Mouse (Mus musculus) adrenal gland, postnatal 36 days (tissue): ENCODE data around the gene Xdh. TPM values are rescaled to one million over a fixed set of nuclear protein-coding genes. Genes with fewer than 3 reads are reported as not detected.

Experiments
- DNase-seq, 2 experiments: peaks; one replicate each; pipeline ENCODE4 v3.0.0; 2021; ENCODE audit warnings: mixed read lengths in 1 of 2
- total RNA-seq, 2 experiments: library from RNA; stranded (reverse); gene quantifications; 2 replicates each; pipeline ENCODE4 v1.2.3; 2021

Gene Xdh
- total RNA-seq, 2 experiments from 2014 or later = 334 to 458 TPM

DNA sequence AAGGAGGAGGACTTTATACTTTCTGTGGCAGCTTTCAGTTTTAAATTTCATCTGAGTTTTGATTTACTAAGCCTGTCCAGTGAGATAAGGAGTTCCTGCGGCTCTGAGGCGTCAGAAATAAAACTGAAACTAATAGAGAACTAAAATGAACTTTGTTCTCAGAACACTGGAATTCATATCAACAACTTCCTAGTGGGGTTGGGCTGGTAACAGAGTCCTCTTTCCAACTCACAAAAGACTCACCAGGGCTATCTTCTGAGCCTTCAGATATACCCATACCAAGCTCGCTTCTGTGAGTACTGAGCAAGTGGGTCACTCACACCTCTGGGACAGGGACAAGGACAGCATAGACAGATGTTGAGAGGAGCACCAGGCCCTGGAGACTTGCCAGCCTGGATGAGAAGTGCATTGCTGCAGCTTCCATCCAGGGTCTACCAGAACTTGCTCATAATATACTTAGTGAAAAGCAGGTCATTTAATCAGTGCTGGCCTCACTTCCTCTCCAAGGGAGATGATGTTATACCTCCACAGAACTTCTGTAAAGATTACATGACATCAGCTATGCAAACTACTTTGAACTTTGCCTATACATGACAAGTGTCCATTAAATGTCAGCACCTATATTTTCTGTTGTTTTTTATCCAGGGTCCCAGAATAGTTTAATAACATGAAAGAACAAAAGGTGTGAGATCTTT is 7.6 kb downstream of the Xdh start:
- DNase-seq = peak; percentile 67 to 76

DNA sequence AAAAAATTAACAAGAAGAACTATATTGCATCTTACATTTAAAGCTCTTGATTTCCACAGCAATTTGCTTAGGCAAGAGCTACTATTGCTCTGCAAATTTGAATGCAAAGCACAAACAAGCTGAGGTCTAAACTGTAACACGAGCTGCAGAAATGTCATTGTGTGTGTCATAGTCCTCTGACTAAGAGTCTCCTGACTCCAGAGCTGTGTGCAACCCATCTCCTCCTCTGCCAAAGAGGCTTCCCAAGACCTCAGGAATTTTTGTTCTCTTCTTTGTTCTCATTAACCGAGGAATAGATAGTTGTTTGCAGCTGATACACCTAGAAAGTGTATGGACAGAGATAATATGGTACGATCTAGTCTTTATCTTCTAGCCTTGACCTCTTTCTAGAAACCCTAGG is 8.2 kb downstream of the Xdh start:
- DNase-seq = peak; percentile 41 to 47

DNA sequence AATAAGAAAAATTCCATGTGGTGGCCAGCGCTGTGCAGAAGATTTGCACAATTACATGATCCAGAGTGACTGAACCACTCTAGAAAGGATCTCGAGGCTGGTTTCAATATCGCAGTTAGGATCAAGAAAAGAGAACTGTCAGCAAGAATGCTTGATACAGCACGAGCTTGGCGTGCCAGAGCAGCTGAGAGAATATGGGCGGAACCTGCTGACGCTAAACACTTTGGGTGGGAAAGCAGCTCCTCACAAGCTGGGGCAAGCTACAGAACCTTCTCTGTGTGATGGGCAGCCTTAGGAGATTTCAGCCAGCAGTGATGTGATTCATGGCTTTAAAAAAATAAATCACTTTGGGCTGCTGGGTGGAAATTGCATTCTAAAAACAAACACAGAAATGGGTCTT is 12.9 kb downstream of the Xdh start:
- no peak for DNase-seq

DNA sequence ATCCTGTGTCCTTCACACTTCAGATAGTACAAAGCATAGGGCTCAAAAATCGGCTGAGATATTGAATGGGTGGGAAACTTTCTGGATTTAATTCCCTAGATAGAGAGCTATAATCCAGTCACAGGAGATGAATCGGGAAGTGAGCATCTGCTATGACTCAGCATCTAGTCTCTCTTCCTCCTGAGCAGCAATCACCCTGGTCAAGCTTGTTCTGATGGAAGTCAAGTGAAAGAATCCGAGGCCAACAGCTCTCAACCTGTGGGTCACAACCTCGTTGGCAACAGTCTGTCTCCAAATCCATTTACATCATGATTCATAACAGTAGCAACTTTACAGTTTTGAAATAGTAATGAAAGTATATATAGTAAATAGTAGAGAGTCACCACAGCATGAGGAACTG is 14.8 kb downstream of the Xdh start:
- DNase-seq = no peak

DNA sequence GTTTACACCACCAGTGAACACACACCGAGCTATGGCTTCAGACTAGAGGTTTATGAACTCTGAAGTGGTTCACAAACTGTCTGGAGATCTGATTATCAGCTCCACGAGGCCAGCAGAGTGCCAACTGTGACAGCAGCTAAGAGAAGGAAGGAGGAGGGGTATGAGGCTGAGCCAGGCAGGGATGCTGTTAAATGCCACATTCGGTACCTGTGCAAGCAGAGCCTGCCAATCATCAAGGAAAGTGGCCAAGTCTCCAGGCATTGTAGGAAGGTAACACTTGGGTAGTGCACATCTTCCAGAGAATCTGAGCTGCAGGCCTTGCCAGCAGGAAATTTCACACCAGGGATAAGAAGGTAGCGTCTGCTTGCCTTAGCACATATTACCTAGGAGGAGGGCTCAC is 15.7 kb downstream of the Xdh start:
- no peak for DNase-seq

DNA sequence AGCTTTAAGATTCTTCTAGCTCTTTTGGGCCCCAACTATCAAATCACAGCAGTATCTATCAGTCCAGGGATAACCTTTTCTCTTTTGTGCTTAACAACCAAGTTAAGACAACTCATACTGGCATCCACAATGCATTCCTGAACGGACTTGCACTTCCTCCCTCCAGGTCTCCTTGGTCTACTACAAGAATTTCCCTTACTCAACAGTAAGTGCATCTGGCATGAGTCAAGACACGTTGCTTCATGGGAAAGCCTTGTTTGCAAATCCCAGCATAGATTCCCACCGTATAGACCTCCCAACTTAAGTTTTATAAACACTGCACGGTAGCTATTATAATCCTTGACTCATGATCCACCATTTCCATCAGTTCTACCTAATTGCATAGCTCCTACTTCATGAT is 16.4 kb downstream of the Xdh start:
- DNase-seq = no peak

DNA sequence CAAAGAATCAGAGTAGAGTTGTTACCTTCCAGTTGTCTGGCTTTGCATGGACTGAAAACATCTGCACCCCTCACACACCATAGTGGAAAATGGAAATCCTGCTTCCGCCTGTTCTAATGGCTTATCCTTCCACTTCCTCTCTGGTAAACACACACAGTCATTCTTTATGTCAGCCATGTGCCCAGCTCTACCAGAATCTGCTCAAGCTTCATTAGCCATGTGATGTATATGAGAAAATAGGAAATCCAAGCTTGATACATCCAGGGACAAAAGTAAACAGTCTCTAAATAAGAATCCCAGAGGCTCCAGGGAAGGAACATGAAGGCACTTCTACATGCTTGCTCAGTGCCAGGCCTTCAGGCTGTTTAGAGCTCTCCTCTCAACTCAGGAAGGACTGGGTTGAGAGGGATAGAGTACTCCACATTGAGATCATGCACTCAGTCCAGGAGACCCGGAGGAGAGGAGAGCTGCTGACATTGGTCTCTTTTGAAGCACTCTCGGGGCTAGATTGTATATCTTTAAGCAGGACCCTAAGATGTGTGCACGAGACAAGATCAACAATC is 17.4 kb downstream of the Xdh start:
- DNase-seq = no peak

DNA sequence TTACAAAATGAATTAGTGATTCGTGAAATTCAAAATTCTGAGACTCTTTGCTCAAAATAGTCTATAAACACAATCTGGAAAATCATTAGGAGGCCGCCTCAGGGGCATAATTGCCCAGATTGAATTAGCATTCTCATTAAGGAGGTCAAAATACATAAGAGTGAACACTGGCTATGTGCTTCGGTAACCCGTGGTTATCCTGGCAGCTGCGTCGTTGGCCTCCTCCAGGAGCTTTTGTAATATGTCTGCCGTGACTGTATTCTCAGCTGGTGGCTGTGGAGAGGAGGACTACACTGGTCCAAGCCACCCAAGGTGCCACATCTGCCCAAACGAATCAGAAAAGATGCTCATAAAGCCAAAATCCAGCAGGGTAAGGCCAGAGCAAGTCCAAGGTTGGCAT is 30.5 kb downstream of the Xdh start:
- no peak for DNase-seq

DNA sequence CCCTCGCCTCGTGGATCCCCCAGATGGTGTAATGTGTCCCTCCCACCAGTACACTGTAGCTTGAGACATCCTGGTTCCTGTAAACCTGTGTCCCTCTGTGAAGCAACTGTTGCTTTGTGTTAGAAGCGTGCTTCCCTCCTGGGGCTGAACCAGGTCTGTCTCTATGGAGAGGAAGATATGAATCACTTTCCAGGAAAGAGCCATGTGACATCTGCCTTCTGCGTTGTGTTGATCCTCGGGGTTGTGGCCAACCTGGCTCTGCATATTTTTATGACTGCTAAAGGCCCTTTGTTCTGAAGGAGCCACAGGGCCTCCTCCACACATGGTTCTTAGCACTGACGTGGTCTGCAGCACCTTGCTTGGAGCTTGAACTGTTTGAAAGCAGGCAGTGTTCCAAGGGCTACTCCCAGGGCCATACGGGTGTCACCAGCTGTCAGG is 31.0 kb downstream of the Xdh start:
- DNase-seq = peak in 1 of 2 experiments; percentile 6

DNA sequence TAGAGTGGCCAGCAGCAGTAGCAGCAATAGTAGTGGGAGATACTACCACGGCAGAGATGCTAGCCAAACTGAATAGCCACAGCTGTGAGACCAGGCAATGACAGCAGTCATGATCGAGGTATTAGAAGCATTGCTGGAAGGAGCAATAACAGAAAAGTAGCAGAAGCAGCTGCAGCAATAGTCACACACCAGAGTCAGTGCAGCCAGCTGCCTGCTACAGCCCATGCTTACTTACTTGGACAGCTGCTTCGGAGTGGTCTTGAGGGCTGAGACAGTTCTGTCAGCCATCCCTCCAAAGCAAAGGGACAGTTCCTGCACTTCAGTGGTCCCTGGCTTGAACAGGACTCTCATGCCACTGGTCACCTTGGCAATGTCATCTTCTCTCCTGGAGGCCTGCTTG is 31.9 kb downstream of the Xdh start:
- DNase-seq = no peak

DNA sequence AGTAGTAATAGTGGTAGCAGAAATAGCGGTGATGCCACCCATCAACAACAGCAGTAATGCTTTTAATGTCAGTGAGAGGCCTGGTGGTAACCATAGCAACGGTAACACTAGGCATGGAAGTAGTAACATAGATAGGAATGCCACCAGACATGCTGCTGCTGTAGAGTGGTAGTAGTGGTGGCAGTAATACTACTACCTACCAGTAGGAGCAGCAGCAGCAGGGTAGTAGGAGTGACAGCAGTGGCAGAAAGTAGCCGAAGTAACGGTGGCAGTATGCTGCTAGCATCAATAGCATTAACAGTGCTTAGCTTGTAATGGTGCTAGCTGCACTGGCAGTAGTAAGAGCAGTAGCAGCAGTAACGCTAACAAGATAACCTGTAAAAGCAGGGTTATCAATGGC is 32.3 kb downstream of the Xdh start:
- no peak for DNase-seq

DNA sequence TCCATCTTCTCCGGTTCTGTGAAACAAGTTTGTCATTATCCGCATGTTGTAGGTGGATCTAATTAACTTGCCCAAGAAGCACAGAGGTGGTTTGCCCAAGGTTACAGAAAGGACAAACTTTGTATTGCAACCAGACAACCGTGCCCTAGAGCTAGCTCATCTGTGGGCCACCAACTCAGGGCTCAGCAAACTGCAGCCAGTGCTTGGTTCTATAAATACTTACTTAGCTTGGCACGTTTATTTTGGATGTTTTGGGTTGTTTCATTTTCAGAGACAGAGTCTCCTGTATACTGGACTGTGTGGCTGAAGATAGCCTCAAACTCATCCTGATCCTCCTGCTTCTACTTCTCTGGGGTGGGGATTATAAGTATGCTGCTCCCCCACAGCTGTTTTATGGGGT is 35.3 kb downstream of the Xdh start:
- DNase-seq = no peak

DNA sequence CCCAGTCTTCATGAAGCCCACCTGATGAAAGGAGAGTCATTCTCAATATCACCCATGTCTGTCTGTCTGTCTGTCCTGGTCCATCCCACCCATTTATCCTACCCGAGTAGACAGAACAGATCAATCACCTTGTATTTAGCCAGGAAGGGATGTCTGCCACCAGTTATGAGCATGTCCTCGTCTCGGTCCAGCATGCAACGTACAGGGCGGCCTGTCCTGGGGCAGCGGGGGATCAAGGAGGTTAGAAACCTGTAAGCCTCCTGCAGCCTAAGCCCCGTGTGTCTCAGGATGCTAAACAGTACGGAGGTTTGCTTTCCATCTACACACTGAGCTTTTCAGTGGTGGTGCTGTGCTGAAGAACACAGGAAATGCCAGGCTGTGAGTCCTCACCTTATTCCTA is 43.9 kb downstream of the Xdh start:
- no peak for DNase-seq

DNA sequence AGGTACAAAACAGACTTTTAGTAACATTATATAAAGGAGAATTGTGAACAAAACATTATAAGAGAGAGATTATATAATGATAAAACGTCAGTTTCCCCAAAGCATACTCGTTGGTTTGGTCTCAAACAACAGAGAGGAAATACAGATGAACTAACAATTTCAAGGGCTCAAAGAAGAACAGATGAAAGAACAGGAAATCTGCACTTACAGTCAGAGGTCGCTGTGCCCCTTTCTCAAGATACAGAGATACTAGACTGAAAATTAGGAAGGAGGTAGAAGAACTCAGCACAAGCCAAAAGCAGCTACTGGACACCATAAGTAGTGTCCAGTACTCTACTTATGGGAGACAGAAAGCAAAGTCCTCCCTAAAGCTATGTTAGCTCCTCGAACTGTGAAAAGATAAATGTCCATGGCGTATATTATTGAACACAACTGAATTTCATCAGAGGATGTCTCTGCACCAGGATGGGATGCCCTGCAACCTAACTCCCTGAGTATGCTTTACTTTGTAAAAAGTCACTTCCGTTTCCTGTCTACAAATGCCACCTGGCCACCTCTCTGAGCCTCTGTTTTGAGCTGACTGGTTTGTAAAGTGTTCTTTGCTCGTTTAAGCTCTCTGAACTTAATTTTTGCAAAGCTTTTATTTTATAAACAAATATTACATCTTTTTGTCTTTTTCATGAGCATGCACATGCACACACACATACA is 44.8 kb downstream of the Xdh start:
- DNase-seq = no peak

DNA sequence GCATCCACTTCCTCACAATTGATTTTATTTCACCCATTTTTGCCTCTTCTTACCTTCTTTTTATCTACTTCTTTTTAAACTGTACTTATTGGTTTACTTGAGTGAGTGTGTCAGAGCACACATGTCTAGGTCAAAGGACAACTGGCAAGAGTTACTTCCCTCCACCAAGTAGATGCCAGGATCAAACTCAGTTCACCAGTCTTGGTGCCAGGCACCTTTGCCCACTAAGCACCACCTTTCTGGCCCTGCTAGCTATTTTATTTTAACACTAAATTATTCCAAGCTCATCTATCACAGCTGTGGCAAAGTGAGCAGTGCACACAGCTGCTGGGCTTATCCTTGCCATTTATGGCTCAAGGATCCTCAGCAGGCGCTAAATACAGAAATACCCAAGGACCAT is 46.9 kb downstream of the Xdh start:
- no peak for DNase-seq

DNA sequence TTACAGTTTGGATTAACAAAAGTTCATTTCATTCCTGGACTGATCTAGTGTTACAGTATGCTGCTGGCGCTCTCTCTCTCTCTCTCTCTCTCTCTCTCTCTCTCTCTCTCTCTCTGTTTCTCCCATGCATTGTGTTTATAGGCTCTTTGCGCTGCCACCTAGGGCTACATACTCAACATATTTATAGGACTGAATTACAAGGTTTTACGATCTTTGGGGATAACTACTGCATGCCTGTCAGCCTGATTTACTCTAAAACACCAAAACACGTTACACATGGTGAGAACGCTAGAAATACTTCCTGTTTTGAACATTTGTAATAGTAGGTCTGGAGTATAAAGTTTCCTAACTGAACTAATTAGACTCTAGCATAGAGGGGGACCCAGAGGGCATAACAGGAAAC is 47.8 kb downstream of the Xdh start:
- no peak for DNase-seq

DNA sequence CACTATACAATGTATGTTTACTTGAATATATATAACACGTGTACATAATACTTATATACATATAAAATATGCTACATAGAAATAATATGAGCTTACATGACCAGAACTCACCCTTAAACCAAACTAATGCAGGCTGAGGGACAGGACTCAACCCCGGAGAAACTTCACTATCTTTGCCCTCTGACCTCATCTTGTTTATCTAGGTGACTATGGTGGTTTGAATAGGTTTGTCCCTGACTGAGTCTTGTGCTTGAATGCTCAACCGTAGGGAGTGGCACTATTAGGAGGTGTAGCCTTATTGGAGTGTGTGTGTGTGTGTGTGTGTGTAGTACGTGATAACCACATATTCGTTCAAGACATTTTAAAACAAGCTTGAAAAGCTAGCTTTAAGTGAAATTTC is 55.6 kb downstream of the Xdh start:
- DNase-seq = no peak

DNA sequence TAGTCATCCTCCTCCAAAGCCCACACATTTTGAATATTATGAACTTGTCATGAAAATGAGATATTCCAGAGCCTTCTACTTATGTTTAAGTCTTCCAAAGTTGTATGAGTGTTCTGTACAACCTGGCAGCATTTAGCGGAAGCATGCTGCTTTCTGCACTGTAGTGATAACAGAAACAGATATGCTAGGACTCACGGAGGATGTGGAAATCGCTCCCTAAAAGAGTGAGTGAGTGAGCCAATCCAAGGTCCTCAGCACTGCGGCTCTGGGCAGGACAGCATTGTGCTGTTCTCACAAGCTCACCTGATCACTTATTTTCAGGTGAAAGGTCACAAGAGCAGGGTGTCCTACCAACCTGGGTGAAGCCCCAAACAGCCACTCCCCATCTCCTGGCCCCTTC is 56.2 kb downstream of the Xdh start:
- DNase-seq = no peak

DNA sequence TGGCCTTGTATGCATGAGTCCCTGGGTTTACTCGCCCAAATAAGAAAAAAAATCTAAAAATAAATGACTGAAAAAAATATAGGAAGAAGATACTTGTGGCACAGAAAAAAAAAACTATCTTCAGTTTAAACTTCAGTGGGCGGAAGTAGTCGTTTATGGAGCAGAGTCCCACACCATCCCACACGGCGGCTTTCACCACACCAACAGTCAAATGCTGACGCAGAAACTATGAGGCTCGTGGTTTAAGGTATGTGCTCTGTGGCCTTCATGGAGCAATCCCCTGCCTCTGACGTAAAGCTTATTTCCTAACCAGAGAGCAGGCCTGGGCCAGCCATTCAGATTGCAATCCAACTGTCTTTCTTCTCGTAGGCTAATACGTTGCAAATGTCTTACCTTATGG is 56.8 kb downstream of the Xdh start:
- no peak for DNase-seq

DNA sequence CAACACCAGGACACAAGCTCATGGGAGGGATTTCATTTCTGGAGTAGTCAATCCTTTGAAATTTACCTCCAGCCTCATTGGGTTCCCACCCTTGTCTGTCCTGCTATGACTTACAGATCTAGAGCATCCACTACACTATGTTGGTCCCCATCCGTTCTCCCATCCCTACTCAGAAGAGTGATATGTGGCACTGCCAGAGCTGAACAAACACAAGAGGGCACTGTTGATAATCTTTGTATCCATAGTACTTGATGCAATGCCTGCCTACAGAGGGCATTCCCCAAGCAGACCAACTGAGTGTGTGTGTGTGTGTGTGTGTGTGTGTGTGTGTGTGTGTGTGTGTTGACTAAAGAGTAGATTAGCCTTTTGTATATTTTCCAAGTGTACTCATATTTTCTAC is 58.4 kb downstream of the Xdh start:
- DNase-seq = peak in 1 of 2 experiments; percentile 16

DNA sequence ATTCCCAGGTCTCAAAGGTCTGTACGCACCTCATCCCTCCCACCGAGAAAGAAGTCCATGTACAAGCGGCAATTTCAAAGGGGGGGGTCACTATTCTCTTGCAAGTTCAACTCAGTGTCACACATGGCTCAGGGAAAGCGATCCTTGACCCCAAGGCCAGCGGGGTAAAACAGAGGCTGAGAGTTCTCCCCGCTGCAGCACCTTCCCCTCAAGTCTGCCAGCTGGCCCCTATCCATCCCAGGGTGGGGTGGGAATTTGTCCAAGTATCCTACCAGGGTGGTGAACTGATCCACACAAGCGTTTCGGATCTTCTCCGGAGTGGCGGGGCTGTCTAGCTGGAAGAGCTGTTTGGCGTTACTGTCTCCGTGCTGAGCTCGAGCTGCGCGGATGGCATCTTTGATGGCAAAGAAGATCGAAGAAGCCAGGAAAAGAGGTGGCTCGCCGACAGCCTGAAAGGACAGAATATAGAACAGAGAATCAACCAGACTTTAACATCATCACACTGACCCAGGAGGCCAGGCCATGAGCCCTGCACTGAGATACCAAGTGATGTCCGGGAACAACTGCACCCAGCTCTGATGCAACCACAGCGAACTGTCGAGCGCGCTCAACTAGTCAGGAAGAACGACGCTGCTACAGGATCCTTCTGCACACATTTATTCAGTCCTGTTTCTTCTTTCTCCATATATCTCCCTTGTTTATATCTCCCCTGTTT is 63.8 kb downstream of the Xdh start:
- DNase-seq = peak; percentile 43 to 52

DNA sequence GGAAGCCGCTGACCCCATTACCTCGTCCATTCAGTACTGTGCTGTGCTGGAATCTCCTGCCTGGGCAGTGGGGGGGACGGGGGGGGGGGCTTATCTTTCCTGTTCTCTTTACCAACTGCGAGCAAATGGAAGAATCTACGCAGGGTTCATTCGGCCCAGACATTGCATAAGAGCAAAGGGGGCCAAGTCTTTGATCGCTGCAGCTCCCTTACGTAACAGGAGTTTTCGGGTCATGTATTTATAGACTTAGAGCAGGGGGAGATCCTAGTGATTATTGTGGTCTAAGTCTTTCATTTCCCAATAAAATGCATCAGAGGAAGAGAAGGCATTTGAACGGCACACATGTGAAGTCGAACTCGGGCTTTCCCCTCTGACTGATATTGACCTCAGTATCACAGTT is 66.7 kb downstream of the Xdh start:
- no peak for DNase-seq

DNA sequence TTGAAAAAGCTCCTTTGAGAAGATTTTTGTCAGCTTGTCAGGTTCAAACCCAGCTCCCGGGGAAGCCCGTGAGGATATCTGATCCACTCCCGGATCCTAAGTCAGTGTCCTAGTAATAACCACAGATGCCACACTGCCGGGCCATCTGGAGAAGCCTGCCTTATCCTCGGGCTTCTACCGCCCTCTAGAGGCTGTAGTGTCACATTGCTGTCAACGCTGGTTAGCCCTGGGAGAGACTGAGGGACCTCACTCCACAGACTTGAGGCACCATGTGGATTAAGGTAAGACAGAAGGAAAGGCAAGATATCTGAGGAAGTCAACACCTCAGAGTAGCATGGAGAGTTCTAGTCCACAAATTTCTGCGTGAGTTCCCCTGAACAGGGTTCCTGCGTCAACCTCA is 67.8 kb downstream of the Xdh start:
- DNase-seq = peak; percentile 80 to 81
